Mouse (Mus musculus): ENCODE measurements at regions not wholly inside any gene's neighbourhood (a gene's known extent, or its start where the extent isn't known, plus 50 kb on each side); places are given as distances from the start of the nearest gene placed in this dataset.
A peak's percentile ranks its signal among the peaks of the same experiment; 100 is the strongest.
"Not testable (repeated sequence)": the region's sequence is repeated elsewhere in the genome, so short reads cannot be mapped to it uniquely, and the experiment has no call there.

GRCm38 (mm10) chr11:14943036-14943435 is 344.0 kb downstream of the Pom121l12 start:
- peak; percentile 6 for DNase-seq (ENCODE audit: low spot score)
- H3K4me1 ChIP-seq (ENCODE audit: insufficient read depth, low read depth, low read length) = no peaks in the 10 kb centered on the region
- no peaks in the 10 kb centered on the region for H3K9me3 ChIP-seq (ENCODE audit: low read length)
- no peak overlapping the region for H3K4me2 ChIP-seq (replicated peaks; ENCODE audit: low read depth, low read length)
- no peaks in the 10 kb centered on the region for H3K36me3 ChIP-seq (ENCODE audit: insufficient read depth, low read length)
- 27% methylated on average over 1 of the region's 1 CpGs for WGBS
- H3K4me3 ChIP-seq (ENCODE audit: low read depth, low read length) = no peak overlapping the region
- no peaks in the 10 kb centered on the region for H3K27me3 ChIP-seq (replicated peaks; ENCODE audit: insufficient read depth, low read length)
- ATAC-seq = no peak
- TF ChIP-seq CTCF (IDR thresholded peaks at IDR 0.05) (no peak), EP300 (IDR thresholded peaks at IDR 0.05) (no peak)
- H3K9ac ChIP-seq (replicated peaks; ENCODE audit: low read depth) = no peak overlapping the region
- H3K27ac ChIP-seq (ENCODE audit: low read length) = no peak overlapping the region

GRCm38 (mm10) chr11:14943451-14943850 is 344.4 kb downstream of the Pom121l12 start:
- H3K9me3 ChIP-seq (ENCODE audit: low read length); H3K27me3 ChIP-seq (replicated peaks; ENCODE audit: insufficient read depth, low read length); H3K27ac ChIP-seq (ENCODE audit: low read length); H3K36me3 ChIP-seq (ENCODE audit: insufficient read depth, low read length); DNase-seq (ENCODE audit: low spot score); ATAC-seq; H3K4me2 ChIP-seq (replicated peaks; ENCODE audit: low read depth, low read length); H3K9ac ChIP-seq (replicated peaks; ENCODE audit: low read depth); H3K4me3 ChIP-seq (ENCODE audit: low read depth, low read length); H3K4me1 ChIP-seq (ENCODE audit: insufficient read depth, low read depth, low read length): not testable (repeated sequence)

GRCm38 (mm10) chr11:14957650-14958049 is 358.6 kb downstream of the Pom121l12 start:
- Histone ChIP-seq H3K4me3 (ENCODE audit: low read depth, low read length) (no peak overlapping the region), H3K27me3 (replicated peaks; ENCODE audit: insufficient read depth, low read length) (no peaks in the 10 kb centered on the region), H3K27ac (ENCODE audit: low read length) (no peak overlapping the region), H3K4me2 (replicated peaks; ENCODE audit: low read depth, low read length) (no peak overlapping the region), H3K36me3 (ENCODE audit: insufficient read depth, low read length) (no peaks in the 10 kb centered on the region), H3K9me3 (ENCODE audit: low read length) (no peaks in the 10 kb centered on the region), H3K9ac (replicated peaks; ENCODE audit: low read depth) (no peak overlapping the region), H3K4me1 (ENCODE audit: insufficient read depth, low read depth, low read length) (no peaks in the 10 kb centered on the region)
- no peak for TF ChIP-seq CTCF (IDR thresholded peaks at IDR 0.05)
- TF ChIP-seq EP300 (IDR thresholded peaks at IDR 0.05) = no peak
- DNase-seq (ENCODE audit: low spot score) (no peak), ATAC-seq (no peak)
- 90% methylated on average over 1 of the region's 1 CpGs for WGBS

GRCm38 (mm10) chr11:14958689-14959088 is 359.6 kb downstream of the Pom121l12 start:
- no peak overlapping the region for H3K4me2 ChIP-seq (replicated peaks; ENCODE audit: low read depth, low read length)
- ATAC-seq (no peak), DNase-seq (ENCODE audit: low spot score) (no peak)
- H3K27ac ChIP-seq (ENCODE audit: low read length) = no peak overlapping the region
- H3K4me3 ChIP-seq (ENCODE audit: low read depth, low read length) = no peak overlapping the region
- TF ChIP-seq EP300 (IDR thresholded peaks at IDR 0.05) (no peak), CTCF (IDR thresholded peaks at IDR 0.05) (no peak)
- no peak overlapping the region for H3K9ac ChIP-seq (replicated peaks; ENCODE audit: low read depth)
- H3K27me3 ChIP-seq (replicated peaks; ENCODE audit: insufficient read depth, low read length) = no peaks in the 10 kb centered on the region
- H3K4me1 ChIP-seq (ENCODE audit: insufficient read depth, low read depth, low read length) = no peaks in the 10 kb centered on the region
- no peaks in the 10 kb centered on the region for H3K9me3 ChIP-seq (ENCODE audit: low read length)
- H3K36me3 ChIP-seq (ENCODE audit: insufficient read depth, low read length) = no peaks in the 10 kb centered on the region
